Mouse (Mus musculus) heart, postnatal 14 days (tissue): Measurements from ENCODE around the gene Arnt. TPM values are rescaled to one million over a fixed set of nuclear protein-coding genes. Genes with fewer than 3 reads are reported as not detected.
"Not testable (repeated sequence)": the region's sequence is repeated elsewhere in the genome, so short reads cannot be mapped to it uniquely, and the experiment has no call there.

ENCODE experiments used
- DNase-seq, 2 experiments: peaks; one replicate each; pipeline ENCODE4 v3.0.0; 2021 to 2022
- intact Hi-C: fragments of 180-260 bp; cut with DNase I; formaldehyde crosslinking; loops from one replicate; pipeline ENCODE4 v1.15.1; 2025
- total RNA-seq, 2 experiments: library from RNA; stranded (reverse); gene quantifications; 2 replicates each; pipeline ENCODE4 v1.2.3; 2021

Arnt gene
- total RNA-seq, 2 experiments from 2014 or later = 45.0 to 48.6 TPM

- intact Hi-C loops = no loop called here
- no peak for DNase-seq
Measured at GRCm38 (mm10) chr3:95520100-95520499, 85.9 kb downstream of the Arnt start.

GRCm38 (mm10) chr3:95521168-95521567 lies 87.0 kb downstream of the Arnt start:
- intact Hi-C loops = no loop called here
- no peak for DNase-seq

GRCm38 (mm10) chr3:95523662-95524061 lies 89.5 kb downstream of the Arnt start:
- intact Hi-C loops = no loop called here

GRCm38 (mm10) chr3:95524673-95525072 lies 90.5 kb downstream of the Arnt start:
- DNase-seq = no peak
- intact Hi-C loops = no loop called here

More at GRCm38 (mm10) chr3:95523662-95524061, 89.5 kb downstream of the Arnt start:
- DNase-seq = no peak

- no peak for DNase-seq
- intact Hi-C loops = no loop called here
Measured at GRCm38 (mm10) chr3:95526111-95526510, 91.9 kb downstream of the Arnt start.

- DNase-seq = no peak
- intact Hi-C loops = no loop called here
Measured at GRCm38 (mm10) chr3:95526622-95527211, 92.5 kb downstream of the Arnt start, which contains the start of gene Ctss. TSS of gene Ctss (plus strand) at chr3:95526786.

- no peak for DNase-seq
- intact Hi-C loops = no loop called here
Measured at GRCm38 (mm10) chr3:95529814-95530213, 95.6 kb downstream of the Arnt start.

- no peak for DNase-seq
- intact Hi-C loops = no loop called here
Measured at GRCm38 (mm10) chr3:95531025-95531424, 96.8 kb downstream of the Arnt start.

GRCm38 (mm10) chr3:95533364-95533763 lies 99.2 kb downstream of the Arnt start:
- DNase-seq = no peak
- intact Hi-C loops = no loop called here

GRCm38 (mm10) chr3:95534927-95535326 lies 100.7 kb downstream of the Arnt start:
- intact Hi-C loops = no loop called here
- DNase-seq = no peak

- intact Hi-C loops = no loop called here
- DNase-seq = no peak
Measured at GRCm38 (mm10) chr3:95538936-95539335, 104.7 kb downstream of the Arnt start.

GRCm38 (mm10) chr3:95539837-95540236 lies 105.6 kb downstream of the Arnt start:
- intact Hi-C loops = no loop called here

GRCm38 (mm10) chr3:95541186-95541585 lies 107.0 kb downstream of the Arnt start:
- DNase-seq, intact Hi-C loops: not testable (repeated sequence)

More at GRCm38 (mm10) chr3:95539837-95540236, 105.6 kb downstream of the Arnt start:
- no peak for DNase-seq

- no peak for DNase-seq
- intact Hi-C loops = no loop called here
Measured at GRCm38 (mm10) chr3:95542171-95542570, 108.0 kb downstream of the Arnt start.

GRCm38 (mm10) chr3:95542981-95543380 lies 108.8 kb downstream of the Arnt start:
- intact Hi-C loops = no loop called here
- no peak for DNase-seq

Other genes with a start within 250 kb of the Arnt start
- gene Gabpb2, start 216.5 kb upstream of the Arnt start, total RNA-seq = 10 to 100 TPM; 14.9 to 15.0 TPM
- gene Cdc42se1, start 205.7 kb upstream of the Arnt start, total RNA-seq = 10 to 100 TPM; 31.9 to 33.6 TPM
- gene Mllt11, start 202.2 kb upstream of the Arnt start, total RNA-seq = 1 to 10 TPM; 6.7 to 7.8 TPM
- not detected for gene Gm128, start 192.8 kb upstream of the Arnt start, total RNA-seq
- gene Bnipl, start 183.2 kb upstream of the Arnt start, total RNA-seq = under 1 TPM in 1 of 2 experiments, not detected in 1; 0.32 TPM
- 10 to 100 TPM; 22.3 to 25.8 TPM for gene Mindy1, start 153.0 kb upstream of the Arnt start, total RNA-seq
- 10 to 100 TPM; 19.8 to 20.4 TPM for gene Prune1, start 152.3 kb upstream of the Arnt start, total RNA-seq
- gene Anxa9, start 127.2 kb upstream of the Arnt start, total RNA-seq = under 1 TPM; 0.38 to 0.76 TPM
- 10 to 100 TPM; 47.4 to 47.6 TPM for gene Cers2, start 119.6 kb upstream of the Arnt start, total RNA-seq
- gene Setdb1, start 77.2 kb upstream of the Arnt start, total RNA-seq = 10 to 100 TPM; 14.1 to 14.4 TPM
- not detected for gene 4930558C23Rik, start 31.5 kb upstream of the Arnt start, total RNA-seq
- gene Ctsk, start 64.9 kb downstream of the Arnt start, total RNA-seq = 10 to 100 TPM; 13.6 to 14.3 TPM
- gene Ctss, start 92.4 kb downstream of the Arnt start, total RNA-seq = 10 to 100 TPM; 11.6 to 12.7 TPM
- gene Hormad1, start 125.3 kb downstream of the Arnt start, total RNA-seq = not detected
- gene Golph3l, start 154.5 kb downstream of the Arnt start, total RNA-seq = 10 to 100 TPM; 19.8 to 20.5 TPM
- gene Ensa, start 190.6 kb downstream of the Arnt start, total RNA-seq = 10 to 100 TPM; 62.5 to 63.7 TPM
- 100 to 1,000 TPM; 161 to 165 TPM for gene Mcl1, start 224.4 kb downstream of the Arnt start, total RNA-seq